Mouse (Mus musculus) cortical plate, adult 2 months (tissue): ENCODE data around the gene Olfr102. TPM values are rescaled to one million over a fixed set of nuclear protein-coding genes. Genes with fewer than 3 reads are reported as not detected.
A peak's percentile ranks its signal among the peaks of the same experiment; 100 is the strongest.

Experiments used
- H3K27ac ChIP-seq: fragments of 200-500 bp; 2 replicates; pipeline ENCODE4 v1.5.1; 2012; ENCODE audit warnings: low read length, control low read depth, inconsistent platforms; ENCODE audit not compliant: insufficient read depth
- H3K4me1 ChIP-seq: fragments of 200-500 bp; 2 replicates; pipeline ENCODE4 v1.6.1; 2011; ENCODE audit warnings: low read length; ENCODE audit not compliant: control insufficient read depth, insufficient read depth
- H3K4me3 ChIP-seq: fragments of 200-500 bp; 2 replicates; pipeline ENCODE4 v1.5.1; 2011; ENCODE audit warnings: mild to moderate bottlenecking, low read length, control low read depth; ENCODE audit not compliant: insufficient read depth
- CTCF ChIP-seq: fragments of 200-500 bp; IDR thresholded peaks from 2 replicates; pipeline ENCODE4 v1.5.1; 2011; ENCODE audit warnings: mild to moderate bottlenecking, control low read depth, low read length; ENCODE audit not compliant: insufficient read depth; ENCODE audit errors: extremely low read depth
- POLR2A ChIP-seq: fragments of 200-500 bp; IDR thresholded peaks from 2 replicates; pipeline ENCODE4 v1.6.1; 2011; ENCODE audit warnings: mild to moderate bottlenecking, low read length, control low read depth; ENCODE audit not compliant: insufficient read depth; ENCODE audit errors: extremely low read depth
- polyA plus RNA-seq: library from polyadenylated mRNA; depleted of rRNA; stranded (reverse); fragments of >200 nt; gene quantifications from 2 replicates; pipeline ENCODE4 v1.2.3, GENCODE M21; 2012; rRNA removed

Olfr102 gene
- polyA plus RNA-seq, 1 experiment = not detected

GRCm38 (mm10) chr17:37270702-37271092 lies 46.2 kb downstream of the Olfr102 start:
- peak overlapping the region; percentile 70 for H3K4me3 ChIP-seq
- no peaks in the 10 kb centered on the region for H3K4me1 ChIP-seq
- no peak overlapping the region for H3K27ac ChIP-seq
- TF ChIP-seq POLR2A = no peak
- TF ChIP-seq CTCF = no peak

- H3K4me3 ChIP-seq = peak within 1 kb of the TSS; percentile 70
- TF ChIP-seq CTCF (no peak), POLR2A (no peak)
- H3K4me1 ChIP-seq = no peaks in the 10 kb centered on the region
- H3K27ac ChIP-seq = no peak within 1 kb of the TSS
Observed at GRCm38 (mm10) chr17:37270058-37270701, 46.7 kb downstream of the Olfr102 start, which contains the start of gene H2-M3. Gene H2-M3 (plus strand): TSS chr17:37270220.

- Histone ChIP-seq H3K4me3 (no peak within 1 kb of the TSS), H3K27ac (no peak within 1 kb of the TSS), H3K4me1 (no peaks in the 10 kb centered on the region)
- TF ChIP-seq POLR2A (no peak), CTCF (no peak)
Observed at GRCm38 (mm10) chr17:37263626-37264025, 53.2 kb downstream of the Olfr102 start, which contains the start of gene Olfr98. Gene Olfr98 (minus strand): TSS chr17:37263749.

Other genes starting within 250 kb of the Olfr102 start
- gene Olfr90, start 228.6 kb downstream of the Olfr102 start, polyA plus RNA-seq = not detected in 2 replicates
- gene Olfr91, start 218.8 kb downstream of the Olfr102 start, polyA plus RNA-seq = not detected in 2 replicates
- gene Olfr92, start 197.0 kb downstream of the Olfr102 start, polyA plus RNA-seq = not detected in 2 replicates
- not detected in 2 replicates for gene Olfr93, start 155.6 kb downstream of the Olfr102 start, polyA plus RNA-seq
- not detected in 2 replicates for gene Ubd, start 123.2 kb downstream of the Olfr102 start, polyA plus RNA-seq
- not detected in 2 replicates for gene Olfr94, start 116.1 kb downstream of the Olfr102 start, polyA plus RNA-seq
- gene Olfr95, start 103.9 kb downstream of the Olfr102 start, polyA plus RNA-seq = 0.02 TPM in 1 of 2 replicates, not detected in the other
- gene Olfr96, start 96.9 kb downstream of the Olfr102 start, polyA plus RNA-seq = not detected in 2 replicates
- gene Olfr97, start 79.7 kb downstream of the Olfr102 start, polyA plus RNA-seq = not detected in 2 replicates
- gene Olfr98, start 53.3 kb downstream of the Olfr102 start, polyA plus RNA-seq = not detected in 2 replicates
- gene H2-M3, start 46.8 kb downstream of the Olfr102 start, polyA plus RNA-seq = 2.6 and 3.3 TPM in 2 replicates
- not detected in 2 replicates for gene Olfr99, start 33.6 kb downstream of the Olfr102 start, polyA plus RNA-seq
- gene Olfr101, start 12.7 kb downstream of the Olfr102 start, polyA plus RNA-seq = not detected in 2 replicates
- not detected in 2 replicates for gene Olfr103, start 22.6 kb upstream of the Olfr102 start, polyA plus RNA-seq
- not detected in 2 replicates for gene Olfr104-ps, start 42.5 kb upstream of the Olfr102 start, polyA plus RNA-seq
- gene Olfr105-ps, start 62.0 kb upstream of the Olfr102 start, polyA plus RNA-seq = not detected in 2 replicates
- gene Olfr106-ps, start 73.3 kb upstream of the Olfr102 start, polyA plus RNA-seq = not detected in 2 replicates
- gene Olfr107, start 82.2 kb upstream of the Olfr102 start, polyA plus RNA-seq = not detected in 2 replicates
- not detected in 2 replicates for gene Olfr108, start 128.4 kb upstream of the Olfr102 start, polyA plus RNA-seq
- not detected in 2 replicates for gene Olfr109, start 141.9 kb upstream of the Olfr102 start, polyA plus RNA-seq
- not detected in 2 replicates for gene H2-M2, start 166.5 kb upstream of the Olfr102 start, polyA plus RNA-seq
- 0.15 and 0.19 TPM in 2 replicates for gene Olfr110, start 175.4 kb upstream of the Olfr102 start, polyA plus RNA-seq
- 0.15 and 0.42 TPM in 2 replicates for gene Olfr111, start 191.0 kb upstream of the Olfr102 start, polyA plus RNA-seq